Mouse (Mus musculus) spleen, postnatal 0 days (tissue): Measurements from ENCODE around the gene Bcl2l1. TPM values are rescaled to one million over a fixed set of nuclear protein-coding genes. Genes with fewer than 3 reads are reported as not detected.

Source experiments
- polyA plus RNA-seq: library from polyadenylated mRNA; unstranded; fragments of >200 nt; fragmentation: Nextera tagmentation; extraction: Ambion mirVana; gene quantifications from 2 replicates; pipeline ENCODE4 v1.2.1, GENCODE M21; 2015

The Bcl2l1 gene
- 112 and 123 TPM in 2 replicates for polyA plus RNA-seq

GRCm38 (mm10) chr2:152831019-152831878 lies at the start of gene Bcl2l1:
Gene Bcl2l1 (minus strand): TSS chr2:152831728.

GRCm38 (mm10) chr2:152847815-152848302 lies 16.3 kb upstream of the Bcl2l1 start, which contains the start of gene Tpx2:
Gene Tpx2 (plus strand): TSS chr2:152847964.

GRCm38 (mm10) chr2:152753944-152754711 lies 77.4 kb downstream of the Bcl2l1 start, which contains the start of gene Cox4i2:
Gene Cox4i2 (plus strand): TSS chr2:152754173.

GRCm38 (mm10) chr2:152736090-152736601 lies 95.4 kb downstream of the Bcl2l1 start, which contains the start of gene Id1:
Gene Id1 (plus strand): TSS chr2:152736251.

Other genes with a start within 250 kb of the Bcl2l1 start
- gene Defb45, start 232.3 kb downstream of the Bcl2l1 start, polyA plus RNA-seq: not detected in 2 replicates
- gene Defb36, start 227.4 kb downstream of the Bcl2l1 start, polyA plus RNA-seq: not detected in 2 replicates
- gene Defb25, start 208.7 kb downstream of the Bcl2l1 start, polyA plus RNA-seq: 0.80 TPM in 1 of 2 replicates, not detected in the other
- gene Rem1, start 204.8 kb downstream of the Bcl2l1 start, polyA plus RNA-seq: 9.0 and 12.1 TPM in 2 replicates
- 57.9 and 64.3 TPM in 2 replicates for gene H13, start 162.3 kb downstream of the Bcl2l1 start, polyA plus RNA-seq
- 15.8 and 17.5 TPM in 2 replicates for gene Mcts2, start 144.7 kb downstream of the Bcl2l1 start, polyA plus RNA-seq
- gene Id1, start 95.5 kb downstream of the Bcl2l1 start, polyA plus RNA-seq: 57.6 and 63.5 TPM in 2 replicates
- 3.0 and 3.1 TPM in 2 replicates for gene Cox4i2, start 77.6 kb downstream of the Bcl2l1 start, polyA plus RNA-seq
- gene Tpx2, start 16.2 kb upstream of the Bcl2l1 start, polyA plus RNA-seq: 56.9 and 59.5 TPM in 2 replicates
- gene Mylk2, start 79.6 kb upstream of the Bcl2l1 start, polyA plus RNA-seq: 0.04 and 0.12 TPM in 2 replicates
- 8.4 and 8.9 TPM in 2 replicates for gene Foxs1, start 101.5 kb upstream of the Bcl2l1 start, polyA plus RNA-seq
- 0.06 and 0.13 TPM in 2 replicates for gene Dusp15, start 120.0 kb upstream of the Bcl2l1 start, polyA plus RNA-seq
- gene Ttll9, start 130.8 kb upstream of the Bcl2l1 start, polyA plus RNA-seq: 0.17 and 0.32 TPM in 2 replicates
- gene Pdrg1, start 183.7 kb upstream of the Bcl2l1 start, polyA plus RNA-seq: 58.0 and 68.5 TPM in 2 replicates
- gene Xkr7, start 200.1 kb upstream of the Bcl2l1 start, polyA plus RNA-seq: 0.05 TPM in 1 of 2 replicates, not detected in the other
- 2.3 and 3.1 TPM in 2 replicates for gene Ccm2l, start 234.2 kb upstream of the Bcl2l1 start, polyA plus RNA-seq